Mouse (Mus musculus) kidney, postnatal 0 days (tissue): ENCODE measurements around the gene Gsx1. TPM values are rescaled to one million over a fixed set of nuclear protein-coding genes. Genes with fewer than 3 reads are reported as not detected.

ENCODE experiments used
- ATAC-seq: fragments of 200-750 bp; cut with Nextera tagmentation; replicated peaks from 2 replicates; pipeline ENCODE4 v1.8.0; 2017; ENCODE audit warnings: low read depth, moderate number of reproducible peaks, moderate TSS enrichment, moderate library complexity; ENCODE audit not compliant: low FRiP score
- DNase-seq: peaks from one replicate; pipeline ENCODE4 v3.0.0-alpha.2; 2016; ENCODE audit warnings: low spot score
- H3K27ac ChIP-seq: fragments of 300-500 bp; sonication (generic); 2 replicates; pipeline ENCODE4 v1.5.1; 2014; ENCODE audit warnings: mild to moderate bottlenecking
- H3K27me3 ChIP-seq: fragments of 300-500 bp; sonication (generic); 2 replicates; pipeline ENCODE4 v1.6.1; 2014; ENCODE audit warnings: low read length, mixed read lengths; ENCODE audit not compliant: insufficient read depth
- H3K36me3 ChIP-seq: fragments of 300-500 bp; sonication (generic); 2 replicates; pipeline ENCODE4 v1.6.1; 2014; ENCODE audit warnings: low read length, mixed read lengths; ENCODE audit not compliant: insufficient read depth
- H3K4me1 ChIP-seq: fragments of 300-500 bp; sonication (generic); replicated peaks from 2 replicates; pipeline ENCODE4 v1.6.1; 2014; ENCODE audit warnings: antibody characterized with exemption, low read length, mixed read lengths; ENCODE audit not compliant: insufficient read depth
- H3K4me2 ChIP-seq: fragments of 300-500 bp; sonication (generic); 2 replicates; pipeline ENCODE4 v1.6.1; 2014; ENCODE audit warnings: mild to moderate bottlenecking, low read length, moderate library complexity, mixed read lengths
- H3K4me3 ChIP-seq: fragments of 300-500 bp; sonication (generic); replicated peaks from 2 replicates; pipeline ENCODE4 v1.5.1; 2014; ENCODE audit warnings: low read depth, low read length
- H3K9ac ChIP-seq: fragments of 300-500 bp; sonication (generic); 2 replicates; pipeline ENCODE4 v1.6.1; 2014; ENCODE audit warnings: low read depth, low read length
- H3K9me3 ChIP-seq: fragments of 300-500 bp; sonication (generic); replicated peaks from 2 replicates; pipeline ENCODE4 v1.6.1; 2016; ENCODE audit warnings: low read length, inconsistent platforms, mixed read lengths
- CTCF ChIP-seq: IDR thresholded peaks from 2 replicates; pipeline ENCODE4 v1.5.1; 2016; ENCODE audit warnings: antibody characterized with exemption, low read depth, mild to moderate bottlenecking, moderate library complexity
- WGBS: fragments of 180-500 bp; shearing (Covaris S2); extraction: QIAGEN DNeasy Blood & Tissue Kit; methylation state at CpG from one replicate; pipeline ENCODE4 v1.1.7; 2014; 5-methylcytosine and 5-hydroxymethylcytosine counted together
- polyA plus RNA-seq: library from polyadenylated mRNA; unstranded; fragments of >200 nt; fragmentation: Nextera tagmentation; extraction: Ambion mirVana; gene quantifications from 2 replicates; pipeline ENCODE4 v1.2.1, GENCODE M21; 2015

Gene Gsx1
- polyA plus RNA-seq, 1 experiment from 2014 or later = not detected

GRCm38 (mm10) chr5:147235406-147236309, 47.2 kb downstream of the Gsx1 start:
- ATAC-seq = no peak
- WGBS = 46% methylated on average over 21 of the region's 21 CpGs
- H3K4me1 ChIP-seq = no peaks in the 10 kb centered on the region
- no peak overlapping the region for H3K27ac ChIP-seq
- no peaks in the 10 kb centered on the region for H3K27me3 ChIP-seq
- H3K9ac ChIP-seq = no peak overlapping the region
- H3K4me2 ChIP-seq = no peak overlapping the region
- H3K4me3 ChIP-seq = no peak overlapping the region
- H3K9me3 ChIP-seq = no peaks in the 10 kb centered on the region
- no peak for TF ChIP-seq CTCF
- H3K36me3 ChIP-seq = no peaks in the 10 kb centered on the region
- DNase-seq = no peak

Other genes with a start within 250 kb of the Gsx1 start
- 112 TPM in 2 replicates for gene Gtf3a, start 240.0 kb upstream of the Gsx1 start, polyA plus RNA-seq
- gene Mtif3, start 224.9 kb upstream of the Gsx1 start, polyA plus RNA-seq = 30.6 and 32.3 TPM in 2 replicates
- 11.8 and 12.4 TPM in 2 replicates for gene Lnx2, start 112.1 kb upstream of the Gsx1 start, polyA plus RNA-seq
- gene Polr1d, start 111.6 kb upstream of the Gsx1 start, polyA plus RNA-seq = 161 TPM in 2 replicates
- gene Pdx1, start 81.3 kb downstream of the Gsx1 start, polyA plus RNA-seq = not detected in 2 replicates
- gene Cdx2, start 118.6 kb downstream of the Gsx1 start, polyA plus RNA-seq = not detected in 2 replicates
- gene Urad, start 133.7 kb downstream of the Gsx1 start, polyA plus RNA-seq = not detected in 2 replicates
- 0.06 and 0.08 TPM in 2 replicates for gene Flt3, start 211.8 kb downstream of the Gsx1 start, polyA plus RNA-seq
- gene Pan3, start 241.5 kb downstream of the Gsx1 start, polyA plus RNA-seq = 62.5 and 69.9 TPM in 2 replicates